Mouse (Mus musculus): Measurements from ENCODE around the gene Nfkbib. TPM values are rescaled to one million over a fixed set of nuclear protein-coding genes. Genes with fewer than 3 reads are reported as not detected.

The Nfkbib gene
- polyA plus RNA-seq, 1 experiment: 138 TPM

GRCm38 (mm10) chr7:28710962-28711361 is 56.4 kb downstream of the Nfkbib start:
- Histone ChIP-seq H3K27me3 (ENCODE audit: control insufficient read depth, insufficient read depth, low read length) (peaks cover 2% of the 10 kb centered on the region; the same call in 1 of the 2 replicates), H3K36me3 (ENCODE audit: control insufficient read depth, insufficient read depth, low read length) (no peaks in the 10 kb centered on the region), H3K4me3 (ENCODE audit: low read depth, low read length) (no peak overlapping the region), H3K4me1 (ENCODE audit: control insufficient read depth, insufficient read depth, insufficient read length, low read length) (no peaks in the 10 kb centered on the region), H3K27ac (ENCODE audit: insufficient read depth, low read depth, low read length) (no peak overlapping the region)
- 66% methylated on average over 3 of the region's 3 CpGs for WGBS
- TF ChIP-seq CTCF (IDR thresholded peaks at IDR 0.05; ENCODE audit: extremely low read depth, insufficient read length, insufficient replicate concordance, low read depth, low read length) (peak; percentile 10; the same call in 1 of the 2 replicates), POLR2A (IDR thresholded peaks at IDR 0.05; ENCODE audit: low read depth, low read length) (no peak)

- Histone ChIP-seq H3K4me1 (ENCODE audit: control insufficient read depth, insufficient read depth, insufficient read length, low read length) (no peaks in the 10 kb centered on the region), H3K27ac (ENCODE audit: insufficient read depth, low read depth, low read length) (no peak overlapping the region), H3K4me3 (ENCODE audit: low read depth, low read length) (no peak overlapping the region), H3K27me3 (ENCODE audit: control insufficient read depth, insufficient read depth, low read length) (no peaks in the 10 kb centered on the region; the same call in 1 of the 2 replicates), H3K36me3 (ENCODE audit: control insufficient read depth, insufficient read depth, low read length) (no peaks in the 10 kb centered on the region)
- TF ChIP-seq POLR2A (IDR thresholded peaks at IDR 0.05; ENCODE audit: low read depth, low read length) (no peak), CTCF (IDR thresholded peaks at IDR 0.05; ENCODE audit: extremely low read depth, insufficient read length, insufficient replicate concordance, low read depth, low read length) (no peak)
These were observed 57.9 kb downstream of the Nfkbib start for GRCm38 (mm10) chr7:28709454-28709853.

Other genes with a start within 250 kb of the Nfkbib start
- gene Ifnl3, start 244.7 kb downstream of the Nfkbib start, polyA plus RNA-seq (2012; rRNA removed): not detected in 2 replicates
- gene Sycn, start 226.6 kb downstream of the Nfkbib start, polyA plus RNA-seq (2012; rRNA removed): 32.7 and 16,759 TPM in 2 replicates
- gene Nccrp1, start 220.3 kb downstream of the Nfkbib start, polyA plus RNA-seq (2012; rRNA removed): 0.14 and 2.8 TPM in 2 replicates
- 43.4 and 82.0 TPM in 2 replicates for gene Samd4b, start 169.4 kb downstream of the Nfkbib start, polyA plus RNA-seq (2012; rRNA removed)
- 50.3 and 112 TPM in 2 replicates for gene Pak4, start 169.3 kb downstream of the Nfkbib start, polyA plus RNA-seq (2012; rRNA removed)
- 0.66 TPM in 1 of 2 replicates, not detected in the other for gene Acp7, start 136.2 kb downstream of the Nfkbib start, polyA plus RNA-seq (2012; rRNA removed)
- 1.2 and 1.7 TPM in 2 replicates for gene Fbxo27, start 74.7 kb downstream of the Nfkbib start, polyA plus RNA-seq (2012; rRNA removed)
- 2.0 and 2.8 TPM in 2 replicates for gene Fbxo17, start 50.7 kb downstream of the Nfkbib start, polyA plus RNA-seq (2012; rRNA removed)
- gene Mrps12, start 25.7 kb downstream of the Nfkbib start, polyA plus RNA-seq (2012; rRNA removed): 42.3 and 64.5 TPM in 2 replicates
- 12.8 and 19.0 TPM in 2 replicates for gene Sars2, start 25.5 kb downstream of the Nfkbib start, polyA plus RNA-seq (2012; rRNA removed)
- not detected in 2 replicates for gene Ccer2, start 11.3 kb downstream of the Nfkbib start, polyA plus RNA-seq (2012; rRNA removed)
- 26.2 and 47.6 TPM in 2 replicates for gene Sirt2, start 777 bp downstream of the Nfkbib start, polyA plus RNA-seq (2012; rRNA removed)
- 4.4 and 7.1 TPM in 2 replicates for gene Rinl, start 21.5 kb upstream of the Nfkbib start, polyA plus RNA-seq (2012; rRNA removed)
- 67.1 and 140 TPM in 2 replicates for gene Hnrnpl, start 41.0 kb upstream of the Nfkbib start, polyA plus RNA-seq (2012; rRNA removed)
- 201 and 291 TPM in 2 replicates for gene Ech1, start 57.7 kb upstream of the Nfkbib start, polyA plus RNA-seq (2012; rRNA removed)
- gene Lgals4, start 66.3 kb upstream of the Nfkbib start, polyA plus RNA-seq (2012; rRNA removed): 1,096 and 2,780 TPM in 2 replicates
- 2.4 TPM in 1 of 2 replicates, not detected in the other for gene Lgals7, start 96.3 kb upstream of the Nfkbib start, polyA plus RNA-seq (2012; rRNA removed)
- gene Capn12, start 113.9 kb upstream of the Nfkbib start, polyA plus RNA-seq (2012; rRNA removed): 0.08 and 0.10 TPM in 2 replicates
- 506 and 1,069 TPM in 2 replicates for gene Actn4, start 194.8 kb upstream of the Nfkbib start, polyA plus RNA-seq (2012; rRNA removed)
- gene Eif3k, start 214.4 kb upstream of the Nfkbib start, polyA plus RNA-seq (2012; rRNA removed): 135 and 169 TPM in 2 replicates
- gene Map4k1, start 214.5 kb upstream of the Nfkbib start, polyA plus RNA-seq (2012; rRNA removed): 11.1 and 21.3 TPM in 2 replicates

Measured in small intestine, adult 2 months (tissue).